In genomic region chr1:52254411-52254810, GRCm38 (mm10) we compare ENCODE assay signal across 19 mouse cellular contexts. TPM values are rescaled to one million over a fixed set of nuclear protein-coding genes. Genes with fewer than 3 reads are reported as not detected.
A peak's percentile ranks its signal among the peaks of the same experiment; 100 is the strongest.
DNase-seq lines count a peak whose midpoint lies in the region; ATAC-seq and TF ChIP-seq lines count a peak whose summit lies in the region.
"Had no signal": no experiment of that assay in that cellular context is flagged by ENCODE, and none has a peak within 500 bp of the region (broad histone marks: within the 10 kb centered on the region; RNA-seq: fewer than 3 reads in every experiment).

No protein-coding gene starts in this region.

- 39% methylated on average over 2 of the region's 2 CpGs for WGBS in lung, postnatal 0 days
- 41% methylated on average over 2 of the region's 2 CpGs for WGBS in limb, embryonic 15.5 days
- 81% methylated on average over 2 of the region's 2 CpGs for WGBS in forebrain, embryonic 16.5 days

- H3K27ac ChIP-seq in lung, postnatal 0 days (ENCODE audit: low read length), result no peak overlapping the region
- H3K27ac ChIP-seq in embryonic fibroblast, embryonic 13.5 days (ENCODE audit: insufficient read depth, low read length), result peak overlapping the region; percentile 94
- H3K27ac ChIP-seq in limb, embryonic 15.5 days, result peak overlapping the region; percentile 58; the same call in 1 of the 2 replicates
- H3K27ac ChIP-seq in forebrain, embryonic 16.5 days (ENCODE audit: low read length), result no peak overlapping the region
- H3K27ac ChIP-seq: embryonic facial prominence, embryonic 13.5 days; forebrain, embryonic 10.5 days; heart, embryonic 13.5 days; hindbrain, embryonic 15.5 days had no signal

- ATAC-seq in lung, postnatal 0 days, result peak; percentile 34; the same call in 1 of the 2 replicates
- ATAC-seq in limb, embryonic 15.5 days (ENCODE audit: insufficient number of reproducible peaks, low FRiP score, low TSS enrichment, low read depth), result peak; percentile 74; the same call in 1 of the 2 replicates
- no peak for ATAC-seq in forebrain, embryonic 16.5 days
- ATAC-seq: forebrain, embryonic 14.5 days had no signal

- no peak overlapping the region for H3K4me2 ChIP-seq in lung, postnatal 0 days (replicated peaks; ENCODE audit: low read depth, low read length)
- no peak overlapping the region for H3K4me2 ChIP-seq in limb, embryonic 15.5 days
- H3K4me2 ChIP-seq in forebrain, embryonic 16.5 days (ENCODE audit: low read length), result no peak overlapping the region
- H3K4me2 ChIP-seq: embryonic facial prominence, embryonic 13.5 days; heart, embryonic 13.5 days; hindbrain, embryonic 15.5 days had no signal

- DNase-seq in lung, postnatal 0 days (ENCODE audit: low spot score), result peak; percentile 26
- no peak for DNase-seq in lung, postnatal 4 days
- DNase-seq in left cerebral cortex, adult 9 months (ENCODE audit: low spot score in 2 of 2), result no peak
- DNase-seq in MN1 (ENCODE audit: low spot score), result no peak
- DNase-seq: adrenal gland, adult 8-10 months; adrenal gland, postnatal 36 days; cerebellum, adult 8-10 months; cerebellum, postnatal 14 days; gastrocnemius, postnatal 36 days; heart, adult 11 months; heart, postnatal 36 days had no signal

- no peaks in the 10 kb centered on the region for H3K9me3 ChIP-seq in lung, postnatal 0 days (ENCODE audit: low read length)
- H3K9me3 ChIP-seq in limb, embryonic 15.5 days, result no peaks in the 10 kb centered on the region
- H3K9me3 ChIP-seq in forebrain, embryonic 16.5 days (ENCODE audit: control insufficient read depth, low read length), result no peaks in the 10 kb centered on the region
- H3K9me3 ChIP-seq: embryonic facial prominence, embryonic 13.5 days; forebrain, embryonic 10.5 days; heart, embryonic 13.5 days; hindbrain, embryonic 15.5 days had no signal

- no peak for TF ChIP-seq CTCF in lung, postnatal 0 days (IDR thresholded peaks at IDR 0.05)
- TF ChIP-seq CTCF in embryonic fibroblast, embryonic 13.5 days (IDR thresholded peaks at IDR 0.05; ENCODE audit: borderline replicate concordance, insufficient read depth, low read length), result no peak

- H3K9ac ChIP-seq in lung, postnatal 0 days (replicated peaks; ENCODE audit: low read depth), result no peak overlapping the region
- no peak overlapping the region for H3K9ac ChIP-seq in limb, embryonic 15.5 days
- H3K9ac ChIP-seq in forebrain, embryonic 16.5 days (replicated peaks; ENCODE audit: low read depth, low read length), result no peak overlapping the region
- H3K9ac ChIP-seq: embryonic facial prominence, embryonic 13.5 days; heart, embryonic 13.5 days; hindbrain, embryonic 15.5 days had no signal

- H3K36me3 ChIP-seq in lung, postnatal 0 days (ENCODE audit: insufficient read depth, low read length), result no peaks in the 10 kb centered on the region
- no peaks in the 10 kb centered on the region for H3K36me3 ChIP-seq in limb, embryonic 15.5 days
- H3K36me3 ChIP-seq in forebrain, embryonic 16.5 days (ENCODE audit: control insufficient read depth, insufficient read depth), result no peaks in the 10 kb centered on the region
- H3K36me3 ChIP-seq: embryonic facial prominence, embryonic 13.5 days; forebrain, embryonic 10.5 days; heart, embryonic 13.5 days; hindbrain, embryonic 15.5 days had no signal

- H3K27me3 ChIP-seq in lung, postnatal 0 days (replicated peaks; ENCODE audit: insufficient read depth, low read length), result no peaks in the 10 kb centered on the region
- H3K27me3 ChIP-seq in limb, embryonic 15.5 days, result no peaks in the 10 kb centered on the region
- H3K27me3 ChIP-seq in forebrain, embryonic 16.5 days (replicated peaks; ENCODE audit: control insufficient read depth, insufficient read depth, low read length), result no peaks in the 10 kb centered on the region
- H3K27me3 ChIP-seq: embryonic facial prominence, embryonic 13.5 days; heart, embryonic 13.5 days; hindbrain, embryonic 15.5 days had no signal

- TF ChIP-seq EP300 in lung, postnatal 0 days (IDR thresholded peaks at IDR 0.05), result no peak

- no peak for TF ChIP-seq POLR2A in embryonic fibroblast, embryonic 13.5 days (IDR thresholded peaks at IDR 0.05; ENCODE audit: low read depth, low read length)

- H3K4me1 ChIP-seq in lung, postnatal 0 days (ENCODE audit: insufficient read depth, low read depth, low read length), result no peaks in the 10 kb centered on the region
- H3K4me1 ChIP-seq in embryonic fibroblast, embryonic 13.5 days (ENCODE audit: control insufficient read depth, insufficient read depth, low read length), result peaks cover 12% of the 10 kb centered on the region
- H3K4me1 ChIP-seq in limb, embryonic 15.5 days, result peaks cover 3% of the 10 kb centered on the region; the same call in 1 of the 2 replicates
- no peaks in the 10 kb centered on the region for H3K4me1 ChIP-seq in forebrain, embryonic 16.5 days (replicated peaks; ENCODE audit: control insufficient read depth, insufficient read depth, low read length)
- H3K4me1 ChIP-seq: forebrain, embryonic 10.5 days; hindbrain, embryonic 15.5 days had no signal

- no peak overlapping the region for H3K4me3 ChIP-seq in lung, postnatal 0 days (ENCODE audit: low read depth, low read length)
- no peak overlapping the region for H3K4me3 ChIP-seq in embryonic fibroblast, embryonic 13.5 days (ENCODE audit: insufficient read depth, low read length)
- no peak overlapping the region for H3K4me3 ChIP-seq in limb, embryonic 15.5 days
- H3K4me3 ChIP-seq in forebrain, embryonic 16.5 days (replicated peaks; ENCODE audit: low read length), result no peak overlapping the region
- H3K4me3 ChIP-seq: embryonic facial prominence, embryonic 13.5 days; forebrain, embryonic 10.5 days; heart, embryonic 13.5 days; hindbrain, embryonic 15.5 days had no signal

RNA-seq across cellular contexts. Expression of gene Gls, which starts 21.4 kb away (rescaled TPM):
- polyA plus RNA-seq in lung, postnatal 0 days (2015; fragmentation: Nextera tagmentation; extraction: Ambion mirVana), result 13.0 and 15.9 TPM in 2 replicates
- 225 and 232 TPM in 2 replicates for polyA plus RNA-seq in embryonic fibroblast, embryonic 13.5 days (2011; ENCODE audit: insufficient read length, low read depth, missing spikeins)
- polyA plus RNA-seq in limb, embryonic 15.5 days (2015; fragmentation: Nextera tagmentation; extraction: Ambion mirVana), result 20.1 and 25.6 TPM in 2 replicates
- polyA plus RNA-seq in forebrain, embryonic 16.5 days (2015; fragmentation: Nextera tagmentation; extraction: Ambion mirVana), result 34.8 and 36.0 TPM in 2 replicates

Comparison
In these comparisons a context has a peak if more than half of its experiments do, and no peak if none do; other contexts are left out.
1. H3K27ac ChIP-seq: peak in embryonic fibroblast, embryonic 13.5 days (single experiment) and limb, embryonic 15.5 days (single experiment); none in lung, postnatal 0 days (single experiment) and forebrain, embryonic 16.5 days (single experiment).